Mouse (Mus musculus): Measurements from ENCODE around the gene 9930104L06Rik. TPM values are rescaled to one million over a fixed set of nuclear protein-coding genes. Genes with fewer than 3 reads are reported as not detected.
"Not testable (repeated sequence)": the region's sequence is repeated elsewhere in the genome, so short reads cannot be mapped to it uniquely, and the experiment has no call there.

The 9930104L06Rik gene
- 10 to 100 TPM in 1 of 3 experiments, 1 to 10 TPM in 2; 7.3 to 13.8 (median 9.9) TPM for polyA plus RNA-seq (2017; shearing (Covaris generic))

DNA sequence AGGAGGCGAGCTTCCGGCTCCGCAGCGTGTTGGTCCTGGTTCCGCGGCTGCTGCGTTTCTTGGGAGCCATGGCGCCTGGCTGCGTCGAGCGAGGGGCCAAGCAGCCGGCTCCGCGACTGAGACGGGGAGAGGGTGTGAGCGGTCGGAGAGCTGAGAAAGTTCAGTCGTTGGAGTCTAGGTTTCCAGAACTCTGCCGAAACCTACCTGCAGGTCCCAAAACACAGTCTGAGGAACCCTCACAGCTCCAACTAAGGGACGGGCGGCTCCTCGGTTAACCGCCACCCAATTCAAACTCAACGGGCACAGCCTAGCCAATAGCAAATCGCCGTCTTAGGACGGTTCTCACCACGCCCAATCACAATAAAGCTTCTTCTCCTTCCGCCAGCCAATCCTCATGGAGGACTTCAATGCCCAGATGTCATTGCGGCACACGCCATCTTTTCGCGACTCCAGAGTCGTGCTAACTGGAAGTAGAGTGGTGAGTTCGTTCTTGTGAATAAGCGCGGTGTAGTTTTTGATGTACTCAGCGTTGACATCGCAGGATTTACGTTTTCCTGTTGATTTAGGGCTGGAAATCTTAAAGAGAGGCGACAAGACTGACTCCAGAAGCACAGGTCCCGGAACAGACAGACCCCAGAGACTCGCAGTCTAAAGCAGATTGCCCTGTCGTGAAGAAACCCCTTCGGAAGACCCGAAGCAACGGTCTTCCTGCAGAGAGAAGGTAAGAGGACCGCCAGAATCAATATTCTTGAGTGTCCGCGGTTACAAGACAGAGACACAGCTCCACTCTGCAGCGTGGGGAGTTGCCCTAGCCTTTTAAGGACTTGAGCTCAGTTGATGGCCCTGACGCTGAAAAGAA lies at the start of gene 9930104L06Rik:
9930104L06Rik (plus strand) TSS at position 436 of the 859 bp plus-strand sequence.
- peak; percentile 100 for ATAC-seq

DNA sequence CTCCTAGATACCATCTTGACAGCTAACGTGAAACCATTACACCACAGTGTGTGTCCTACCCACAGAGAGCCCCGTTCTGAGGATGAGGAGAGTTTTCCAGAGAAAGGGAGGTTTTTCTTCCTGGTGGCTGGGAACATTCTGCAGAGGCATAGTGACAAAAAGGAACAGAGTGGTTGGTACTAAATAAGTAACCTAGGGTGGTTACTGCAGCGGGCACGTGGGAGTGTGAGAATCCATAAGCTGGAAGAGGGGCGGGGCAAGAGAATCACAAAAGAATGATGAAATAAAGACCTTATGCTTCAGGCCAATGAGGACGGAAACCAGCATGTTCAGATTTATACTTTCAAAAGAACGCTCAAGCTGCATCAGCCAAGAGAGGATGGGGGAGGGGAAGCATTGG lies 48.1 kb upstream of the 9930104L06Rik start:
- no peak for ATAC-seq

DNA sequence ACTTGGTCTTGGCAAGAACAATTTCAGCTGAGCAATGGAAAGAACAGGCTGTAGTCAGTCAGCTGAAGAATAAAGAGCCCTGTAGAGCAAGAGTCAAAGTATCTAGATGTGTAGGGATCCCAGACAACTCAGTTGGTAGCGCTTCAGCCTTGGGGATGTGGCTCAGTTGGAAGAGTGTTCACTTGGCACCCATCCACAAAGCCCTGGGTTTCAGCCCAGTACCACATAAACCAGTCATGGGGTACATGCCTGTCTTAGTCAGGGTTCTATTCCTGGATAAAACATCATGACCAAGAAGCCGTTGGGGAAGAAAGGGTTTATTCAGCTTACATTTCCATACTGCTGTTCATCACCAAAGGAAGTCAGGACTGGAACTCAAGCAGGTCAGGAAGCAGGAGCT lies 46.9 kb upstream of the 9930104L06Rik start:
- ATAC-seq: no peak

DNA sequence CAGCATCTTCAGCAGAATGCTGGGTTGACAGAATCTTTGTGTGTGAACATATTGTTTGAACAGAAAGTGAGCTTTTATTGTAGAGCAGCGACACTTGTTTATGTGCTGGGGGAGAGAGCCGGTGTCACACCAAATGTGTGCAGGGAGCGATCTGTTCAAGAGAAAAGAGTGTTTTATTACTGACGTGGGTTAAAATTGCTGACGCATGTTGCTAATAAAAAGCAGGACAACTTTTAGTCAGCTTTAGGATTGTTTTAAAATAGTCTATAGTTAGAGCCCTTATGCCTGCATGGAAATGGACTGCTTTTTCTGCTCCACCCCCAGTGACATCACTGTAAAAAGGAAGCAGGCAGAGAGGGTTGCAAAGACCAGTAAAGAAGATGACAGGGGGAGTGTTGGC lies 46.0 kb upstream of the 9930104L06Rik start:
- no peak for ATAC-seq

DNA sequence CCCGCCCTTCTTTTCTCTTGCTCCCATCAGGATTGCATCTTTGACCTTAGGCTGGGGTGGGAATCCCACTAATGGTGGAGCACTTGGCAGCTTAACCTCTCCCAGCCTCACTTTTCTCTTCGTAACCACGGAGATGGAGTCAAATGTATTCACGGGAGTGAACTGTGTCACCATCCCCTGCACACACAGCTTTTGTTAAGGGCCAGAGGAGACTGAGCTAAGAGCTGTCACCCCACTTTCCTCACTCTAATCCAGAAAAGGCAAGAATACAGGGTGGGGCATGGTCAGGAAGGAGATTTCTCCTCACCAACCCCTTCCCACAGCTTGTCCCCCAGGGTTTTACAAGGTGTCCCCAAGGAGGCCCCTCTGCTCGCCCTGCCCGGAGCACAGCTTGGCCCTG lies 43.1 kb upstream of the 9930104L06Rik start:
- no peak for ATAC-seq

DNA sequence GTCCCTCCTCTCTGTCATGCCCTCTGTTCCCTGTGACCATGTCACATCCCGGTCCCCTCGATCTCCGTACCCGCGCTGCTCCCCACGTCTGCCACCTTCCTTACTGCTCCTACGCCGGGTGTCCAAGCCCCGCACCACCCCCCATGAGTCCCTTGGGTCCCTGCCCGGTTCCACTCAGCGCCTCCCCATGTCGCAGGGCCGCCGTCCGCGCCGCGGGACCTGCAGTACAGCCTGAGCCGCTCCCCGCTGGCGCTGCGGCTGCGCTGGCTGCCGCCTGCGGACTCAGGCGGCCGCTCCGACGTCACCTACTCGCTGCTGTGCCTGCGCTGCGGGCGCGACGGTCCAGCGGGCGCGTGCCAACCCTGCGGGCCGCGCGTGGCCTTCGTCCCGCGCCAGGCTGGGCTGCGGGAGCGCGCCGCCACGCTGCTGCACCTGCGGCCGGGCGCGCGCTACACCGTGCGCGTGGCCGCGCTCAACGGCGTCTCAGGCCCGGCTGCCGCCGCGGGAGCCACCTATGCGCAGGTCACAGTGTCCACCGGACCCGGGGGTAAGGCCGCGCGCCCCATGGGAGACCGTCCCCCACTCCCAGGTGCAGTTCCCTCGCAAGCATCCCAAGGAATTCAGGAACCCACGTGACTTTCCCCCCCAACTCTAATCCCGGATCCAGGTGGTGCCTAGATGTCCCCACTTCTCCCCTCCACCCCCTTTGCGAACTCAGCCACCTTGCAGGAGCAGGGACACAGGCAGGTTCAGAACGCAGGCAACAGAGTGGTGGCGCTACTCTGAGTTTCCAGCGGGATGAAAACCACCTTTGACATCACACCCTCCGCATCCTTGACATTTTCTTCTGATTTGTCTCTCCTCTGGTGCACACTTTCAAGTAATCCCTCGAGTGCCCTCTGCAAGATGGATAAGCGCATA lies 42.1 kb upstream of the 9930104L06Rik start:
- ATAC-seq: no peak

DNA sequence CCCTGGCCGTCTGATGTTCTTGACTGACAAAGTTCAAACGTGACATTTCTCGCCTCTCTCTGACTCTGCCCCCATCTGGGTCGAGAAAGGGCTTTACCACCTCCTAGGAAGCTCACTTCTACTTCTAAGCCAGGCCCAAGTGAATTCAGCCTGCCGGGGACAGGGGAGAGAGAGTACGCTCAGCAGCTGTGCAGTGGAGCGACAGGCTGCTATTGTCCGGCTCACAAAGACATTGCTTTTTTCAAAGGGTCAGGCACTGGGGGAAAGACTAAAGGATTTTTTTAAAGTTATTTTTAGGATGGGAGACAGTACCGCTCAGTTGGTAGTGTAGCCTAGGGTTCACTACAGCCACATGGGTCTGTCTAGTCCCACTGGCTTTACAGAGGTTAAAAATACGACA lies 38.4 kb upstream of the 9930104L06Rik start:
- ATAC-seq: no peak

DNA sequence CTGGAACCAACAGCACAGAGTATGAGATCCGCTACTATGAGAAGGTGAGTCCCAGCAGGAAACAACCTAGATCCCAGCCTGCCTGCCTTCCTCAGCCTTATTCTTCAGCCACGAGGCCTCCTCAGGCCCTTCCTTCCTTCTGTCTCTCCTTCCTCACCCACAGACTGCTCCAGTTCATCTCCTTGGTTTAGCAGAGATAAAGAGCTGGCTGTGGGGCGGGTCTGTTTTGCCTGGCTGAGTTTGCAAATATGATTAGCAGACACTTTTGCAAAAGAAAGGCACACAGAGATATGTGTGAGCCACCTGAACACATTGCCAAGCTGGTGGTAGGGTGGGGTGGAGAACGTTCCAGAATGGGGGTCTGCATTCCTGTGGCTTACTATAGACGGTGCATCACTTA lies 36.9 kb upstream of the 9930104L06Rik start:
- no peak for ATAC-seq

DNA sequence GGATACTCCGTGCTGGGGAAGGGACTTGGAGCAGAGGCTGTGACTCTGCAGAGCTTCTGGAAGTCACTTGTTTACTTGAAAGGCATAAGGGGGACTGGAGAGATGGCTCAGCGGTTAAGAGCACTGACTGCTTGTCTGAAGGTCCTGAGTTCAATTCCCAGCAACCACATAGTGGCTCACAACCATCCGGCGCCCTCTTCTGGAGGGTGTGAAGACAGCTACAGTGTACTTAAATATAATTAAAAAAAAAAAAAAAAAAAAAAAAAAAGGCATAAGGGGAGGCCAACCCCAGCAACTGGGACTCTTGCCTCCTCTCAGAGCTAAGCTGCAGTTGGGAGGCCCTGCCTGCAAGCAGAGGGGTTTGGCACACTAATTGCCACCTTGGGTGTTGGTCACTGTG lies 31.4 kb upstream of the 9930104L06Rik start:
- ATAC-seq: no peak

DNA sequence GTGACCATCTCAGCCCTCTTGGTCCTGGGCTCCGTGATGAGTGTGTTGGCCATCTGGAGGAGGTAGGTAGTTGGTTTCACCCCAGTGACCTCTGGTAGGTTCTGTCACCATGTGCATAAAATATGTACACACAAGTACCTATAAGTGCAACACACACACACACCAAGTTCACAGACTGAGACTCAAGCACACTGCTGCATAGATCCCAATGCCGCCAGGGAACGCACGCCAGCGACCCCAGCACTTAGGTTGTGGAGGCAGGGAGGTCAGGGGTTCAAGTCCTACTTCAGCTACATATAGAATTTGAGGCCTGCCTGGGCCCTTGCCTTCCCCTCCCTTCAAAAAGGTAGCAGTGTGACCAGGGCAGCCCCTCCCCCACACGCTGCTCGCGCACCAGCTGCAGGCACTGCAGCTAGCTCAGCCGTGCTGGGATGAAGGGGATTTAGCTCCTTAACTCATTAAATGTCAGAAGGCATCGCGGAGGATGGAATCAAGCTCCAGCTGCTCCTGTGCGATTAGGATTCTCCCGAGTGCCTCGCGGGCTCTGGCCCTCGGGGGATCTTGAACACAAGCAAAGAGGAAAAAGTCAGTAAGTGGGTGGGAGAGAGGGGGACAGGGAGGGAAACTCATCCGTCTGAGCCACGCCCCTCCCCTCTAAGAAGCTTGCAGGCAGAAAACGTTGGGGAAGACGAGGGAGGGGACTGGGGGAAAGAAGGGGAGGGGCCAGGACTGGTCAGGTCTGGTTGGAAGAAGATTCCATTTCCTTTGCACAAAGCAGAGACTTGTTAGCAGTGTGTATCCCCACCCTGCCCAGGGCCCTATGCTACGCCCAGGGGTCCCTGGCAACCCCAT lies 30.7 kb upstream of the 9930104L06Rik start:
- no peak for ATAC-seq

DNA sequence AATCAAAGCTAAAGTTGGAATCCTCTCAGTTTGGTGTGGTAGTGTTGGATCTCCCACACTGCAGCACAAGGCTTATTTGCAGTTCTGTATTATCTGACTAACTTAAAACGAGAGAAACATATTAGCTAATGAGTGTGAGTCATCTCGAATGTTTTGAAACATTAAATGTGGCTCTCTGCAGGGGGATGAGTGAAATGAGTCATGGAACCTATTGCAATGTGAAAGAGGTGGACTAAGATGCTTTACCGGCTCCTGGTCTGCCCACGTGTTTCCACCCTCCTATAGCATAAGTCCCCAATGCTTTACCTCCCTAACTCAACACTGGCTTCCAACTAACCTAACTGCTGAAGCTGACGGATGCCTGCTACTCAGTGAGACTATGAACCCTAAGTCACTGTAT lies 8.7 kb upstream of the 9930104L06Rik start:
- peak; percentile 82 for ATAC-seq

DNA sequence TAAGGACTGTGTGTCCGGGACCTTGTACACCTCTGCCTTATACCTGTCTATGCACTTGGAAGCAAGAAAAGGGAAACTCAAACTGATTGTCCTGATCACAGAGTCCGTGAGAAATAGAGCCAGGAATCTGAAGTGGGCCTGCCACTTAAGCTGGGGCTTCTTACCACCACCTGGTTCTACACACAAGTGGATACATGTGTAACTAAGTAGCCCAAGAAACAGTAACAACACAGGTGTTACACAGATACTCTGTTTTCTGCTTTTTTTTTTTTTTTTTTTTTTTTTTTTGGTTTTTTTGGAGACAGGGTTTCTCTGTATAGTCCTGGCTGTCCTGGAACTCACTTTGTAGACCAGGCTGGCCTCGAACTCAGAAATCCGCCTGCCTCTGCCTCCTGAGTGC lies 2.4 kb downstream of the 9930104L06Rik start, which contains the start of gene Cdca8:
Cdca8 (minus strand) TSS at position 101 of the 400 bp plus-strand sequence.
- not testable (repeated sequence) for ATAC-seq

DNA sequence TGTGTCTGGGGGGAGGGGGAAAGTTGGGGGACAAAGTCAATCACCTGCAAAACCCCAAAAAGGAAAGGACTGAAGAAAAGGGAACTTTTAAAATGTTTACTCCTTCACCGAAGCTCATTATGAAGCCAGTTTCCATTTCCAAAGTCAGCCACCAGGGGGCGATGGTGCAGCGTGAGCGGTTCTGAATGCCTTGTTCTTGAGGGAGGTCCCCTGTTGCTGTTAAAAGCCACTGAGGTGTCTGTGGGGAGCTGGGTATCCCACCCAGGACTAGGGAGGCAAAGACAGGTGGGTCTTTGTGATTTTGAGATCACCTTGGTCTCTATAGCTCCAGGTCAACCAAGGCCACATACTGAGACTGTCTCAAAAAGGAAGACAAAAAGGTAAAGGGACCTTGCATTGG lies 6.2 kb downstream of the 9930104L06Rik start:
- ATAC-seq: peak; percentile 82

DNA sequence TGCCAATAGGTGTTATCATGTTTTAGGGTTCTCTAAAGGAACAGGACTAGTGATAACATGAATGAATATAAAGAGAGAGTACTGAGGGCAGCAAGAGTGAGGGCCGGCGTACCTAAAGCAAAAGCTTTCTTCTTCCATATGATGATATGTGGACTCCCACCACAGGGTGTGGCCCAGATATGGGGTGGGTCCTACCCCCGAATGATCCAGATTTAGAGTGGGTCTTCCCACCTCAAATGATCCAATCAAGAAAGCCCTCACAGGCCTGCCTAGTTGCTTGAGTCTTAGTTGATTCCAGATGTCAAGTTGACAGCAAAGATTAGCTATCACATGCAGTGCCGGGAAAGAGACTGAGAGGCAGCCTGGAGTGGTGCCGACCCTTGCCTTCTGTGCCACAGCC lies 6.9 kb downstream of the 9930104L06Rik start:
- ATAC-seq: no peak

DNA sequence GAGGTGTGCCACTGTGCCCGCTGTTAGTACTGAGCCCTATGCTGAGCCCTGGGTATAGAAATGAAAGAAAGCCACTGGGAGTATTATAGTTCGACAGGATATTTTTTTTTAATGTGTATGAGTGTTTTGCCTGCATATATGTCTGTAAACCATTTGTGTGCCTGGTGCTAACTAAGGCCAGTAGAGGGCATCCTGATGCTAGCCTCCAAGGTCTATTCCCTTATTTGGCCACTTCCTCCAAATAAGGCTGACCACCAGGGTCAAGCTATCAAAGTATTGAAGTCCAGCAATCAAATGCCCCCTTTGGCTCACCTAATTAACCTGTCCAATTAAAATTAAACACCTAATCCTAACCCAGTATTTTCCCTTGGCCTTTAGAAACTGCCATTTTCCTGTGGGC lies 8.1 kb downstream of the 9930104L06Rik start:
- no peak for ATAC-seq

DNA sequence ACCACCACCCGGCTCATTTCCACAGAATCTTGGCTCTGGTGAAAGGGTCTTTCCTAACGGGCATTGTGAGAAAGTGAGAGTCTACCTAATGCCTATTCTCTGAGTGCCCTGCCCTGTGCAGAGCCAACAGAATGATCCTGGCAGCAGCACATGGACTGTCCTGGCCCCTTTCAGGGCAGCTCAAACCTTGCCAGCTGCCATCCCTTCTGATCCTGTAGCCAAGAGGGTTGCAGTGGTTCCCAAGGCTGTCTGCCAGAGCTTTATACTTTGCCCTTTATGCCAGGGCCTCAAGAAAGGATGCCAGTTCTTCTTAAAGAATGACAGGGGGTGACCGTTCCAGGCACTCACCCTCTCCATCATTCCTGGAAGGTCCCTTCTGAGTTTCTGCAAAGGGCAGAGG lies 12.6 kb downstream of the 9930104L06Rik start:
- ATAC-seq: no peak

DNA sequence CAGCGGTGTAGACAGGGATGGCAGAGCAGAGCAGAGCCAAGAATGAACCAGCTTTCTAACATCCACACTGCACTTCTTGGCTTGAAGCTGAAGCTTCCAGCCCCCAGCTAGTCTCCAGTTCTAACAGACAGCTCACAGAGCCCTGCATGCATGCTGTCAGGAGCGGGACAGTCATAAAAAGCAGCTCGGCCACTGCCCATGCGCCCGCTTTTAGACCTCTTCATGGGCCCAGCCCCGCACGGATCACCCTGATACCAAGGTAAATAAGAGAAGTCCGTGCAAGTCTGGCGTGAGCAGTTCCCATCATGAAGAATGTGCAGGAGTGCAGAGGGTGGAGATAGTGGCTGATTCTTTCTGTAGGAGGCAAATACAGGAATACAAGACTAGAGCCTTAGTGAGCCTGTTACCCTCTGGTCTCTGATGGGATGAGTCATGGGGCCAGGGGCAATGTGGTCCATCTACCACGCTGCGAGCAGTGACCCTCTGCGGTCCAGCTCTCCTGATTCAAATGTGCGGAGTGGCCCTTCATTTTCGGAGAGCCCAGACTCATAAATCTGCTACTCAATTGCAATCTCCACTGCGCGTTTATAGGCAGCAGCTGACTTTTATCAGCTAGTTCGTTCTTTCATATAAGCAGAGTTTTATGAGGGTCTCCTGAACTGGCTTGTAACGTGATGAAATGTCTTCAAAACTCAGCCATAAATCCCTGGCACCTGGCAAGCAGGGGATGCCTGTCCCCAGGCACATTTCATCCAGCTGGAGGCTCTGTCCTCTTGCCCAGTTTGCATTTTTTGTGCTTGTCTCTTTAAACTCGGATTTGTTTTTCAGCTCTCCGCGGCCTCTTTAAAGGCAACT lies 13.6 kb downstream of the 9930104L06Rik start:
- no peak for ATAC-seq

DNA sequence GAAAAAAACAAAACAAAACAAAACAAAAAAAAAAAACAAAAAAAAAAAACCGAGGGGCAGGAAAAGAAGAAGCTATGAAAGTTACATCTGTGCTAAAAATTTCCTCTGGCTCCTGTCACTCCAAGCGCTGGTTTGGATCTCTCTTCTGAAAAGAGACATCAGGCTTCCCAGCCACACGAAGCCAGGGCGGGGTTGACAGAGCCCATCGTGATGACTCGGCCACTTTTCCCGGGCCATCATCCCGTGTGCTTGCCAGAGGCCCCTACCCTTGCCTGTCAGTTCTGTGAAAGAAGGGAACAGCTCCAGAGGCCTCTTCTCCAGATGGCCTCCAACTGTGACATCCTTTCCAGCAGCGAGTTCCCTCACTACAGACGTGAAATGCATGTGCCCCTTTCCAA lies 14.2 kb downstream of the 9930104L06Rik start:
- ATAC-seq: no peak

DNA sequence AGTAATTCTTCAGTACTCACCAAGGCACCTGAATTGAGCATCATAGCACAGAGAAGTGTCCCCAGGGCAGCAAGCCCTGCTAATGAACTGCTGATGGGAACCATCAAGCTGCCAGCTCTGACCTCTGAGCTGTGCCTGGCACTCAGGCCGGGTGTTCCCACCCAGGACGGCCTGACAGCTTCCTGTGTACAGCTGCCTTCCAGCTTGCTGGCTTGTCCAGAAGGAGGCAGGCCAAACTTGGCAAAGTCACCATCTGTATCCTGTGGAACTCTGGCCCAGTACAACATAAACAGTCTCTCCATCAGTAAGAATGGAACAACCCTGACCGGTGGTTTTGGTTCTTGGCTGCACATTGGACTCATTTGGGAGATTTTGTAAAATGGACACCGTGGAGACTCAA lies 16.7 kb downstream of the 9930104L06Rik start:
- no peak for ATAC-seq

DNA sequence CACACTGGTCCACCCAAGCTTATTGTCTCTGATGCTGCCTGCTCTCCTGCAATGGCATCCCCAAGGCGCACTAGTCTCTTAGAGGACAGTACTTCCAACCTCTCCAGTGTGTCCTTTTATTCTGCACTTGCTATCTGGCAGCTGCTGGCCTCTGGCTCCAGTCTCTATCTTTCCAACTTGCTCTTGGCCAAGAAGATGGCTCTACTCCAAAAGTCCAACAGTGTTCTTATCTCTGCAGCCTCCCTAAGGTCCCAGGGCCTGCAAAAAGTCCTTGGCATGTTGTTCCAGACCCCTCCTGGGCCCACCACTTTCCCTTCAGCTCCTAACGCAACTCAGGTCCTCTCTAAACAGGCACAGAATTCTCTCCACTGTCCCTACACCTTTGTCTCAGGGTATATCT lies 20.4 kb downstream of the 9930104L06Rik start:
- no peak for ATAC-seq

DNA sequence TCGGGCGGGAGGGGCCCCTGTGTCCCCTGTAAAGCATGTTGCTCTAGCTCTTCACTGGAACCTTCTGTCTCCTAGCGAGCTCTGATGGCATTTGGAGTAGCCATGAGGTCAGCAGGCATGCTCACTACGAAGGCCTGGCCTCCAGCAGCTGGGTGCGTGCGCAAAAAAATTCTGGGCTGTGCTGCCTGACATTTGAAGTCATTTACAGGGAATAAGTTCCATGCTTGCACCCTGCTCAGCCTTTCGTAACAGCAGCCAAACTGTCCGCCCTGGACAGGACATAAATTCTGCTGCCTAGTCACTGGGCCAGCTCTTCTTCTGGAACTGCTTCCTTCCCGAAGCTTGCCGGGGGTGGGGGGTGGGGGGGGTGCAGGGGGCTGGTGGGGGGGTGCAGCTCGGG lies 22.2 kb downstream of the 9930104L06Rik start:
- ATAC-seq: no peak

Measured in inflammation-experienced regulatory T-cells, adult 6 months (primary cell).